Mouse (Mus musculus) small intestine, adult 10 weeks (tissue): ENCODE measurements around the gene Prl8a1. TPM values are rescaled to one million over a fixed set of nuclear protein-coding genes. Genes with fewer than 3 reads are reported as not detected.

ENCODE experiments used
- polyA plus RNA-seq: library from polyadenylated mRNA; stranded (reverse); fragments of 350-450 nt; fragmentation: Illumina TruSeq; extraction: RNeasy Lipid Tissue Mini Kit (QIAGEN cat#74804); gene quantifications from one replicate; pipeline ENCODE4 v1.2.3, GENCODE M21; 2014; ENCODE audit warnings: low replicate concordance

The Prl8a1 gene
- polyA plus RNA-seq, result not detected

DNA sequence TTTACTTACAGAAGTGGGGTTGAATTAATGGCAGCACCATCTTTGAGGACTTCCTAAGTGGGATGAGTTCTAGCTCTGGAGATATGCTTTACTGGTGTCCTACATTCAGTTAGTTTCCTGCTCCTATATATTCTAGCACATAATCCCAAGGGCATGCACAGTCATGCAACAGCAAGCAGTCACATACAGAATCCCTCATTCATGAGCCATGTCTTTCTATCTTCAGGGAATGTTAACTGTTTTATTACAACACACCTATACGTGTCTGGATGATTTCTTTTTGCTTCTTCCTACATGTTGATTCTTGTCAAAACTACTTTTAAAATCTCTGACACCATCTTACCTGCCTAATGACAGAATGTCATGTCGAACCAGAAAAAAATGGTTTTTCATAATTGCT is at the start of gene Prl8a1:
Gene Prl8a1, minus strand, starts transcription at position 101 of the 400 bp plus-strand sequence.

GRCm38 (mm10) chr13:27610482-27610881 is 28.5 kb upstream of the Prl8a1 start, which contains the start of gene Prl7b1:
Gene Prl7b1 (minus strand): TSS chr13:27610582.

GRCm38 (mm10) chr13:27564506-27564905 is 17.5 kb downstream of the Prl8a1 start, which contains the start of gene Prl8a9:
Gene Prl8a9 (minus strand): TSS chr13:27564606.

Other genes starting within 250 kb of the Prl8a1 start
- gene Prl8a2, start 236.5 kb downstream of the Prl8a1 start, polyA plus RNA-seq, result not detected
- not detected for gene Prl2b1, start 191.3 kb downstream of the Prl8a1 start, polyA plus RNA-seq
- not detected for gene Prl8a6, start 143.5 kb downstream of the Prl8a1 start, polyA plus RNA-seq
- not detected for gene Prl8a8, start 69.0 kb downstream of the Prl8a1 start, polyA plus RNA-seq
- gene Prl8a9, start 17.6 kb downstream of the Prl8a1 start, polyA plus RNA-seq, result not detected
- gene Prl7b1, start 28.4 kb upstream of the Prl8a1 start, polyA plus RNA-seq, result not detected
- not detected for gene Prl7a1, start 60.3 kb upstream of the Prl8a1 start, polyA plus RNA-seq
- not detected for gene Prl7a2, start 85.9 kb upstream of the Prl8a1 start, polyA plus RNA-seq
- gene Prl7d1, start 134.6 kb upstream of the Prl8a1 start, polyA plus RNA-seq, result not detected
- gene Prl7c1, start 198.6 kb upstream of the Prl8a1 start, polyA plus RNA-seq, result not detected
- not detected for gene Prl2a1, start 219.5 kb upstream of the Prl8a1 start, polyA plus RNA-seq